Mouse (Mus musculus): ENCODE results near the gene Il13ra1. TPM values are rescaled to one million over a fixed set of nuclear protein-coding genes. Genes with fewer than 3 reads are reported as not detected.

Gene Il13ra1
- polyA plus RNA-seq, 1 experiment from 2014 or later: 7.9 TPM

GRCm38 (mm10) chrX:36115171-36115570 lies 3.3 kb downstream of the Il13ra1 start:
- WGBS: 82% methylated on average over 4 of the region's 4 CpGs
- no peak overlapping the region for H3K4me3 ChIP-seq (ENCODE audit: low read length)
- H3K9me3 ChIP-seq (ENCODE audit: control insufficient read depth, low read length): no peaks in the 10 kb centered on the region
- no peak for ATAC-seq
- no peak overlapping the region for H3K27ac ChIP-seq (ENCODE audit: low read depth, low read length)
- H3K4me1 ChIP-seq (ENCODE audit: control insufficient read depth, insufficient read depth, low read depth, low read length): no peaks in the 10 kb centered on the region
- no peak overlapping the region for H3K9ac ChIP-seq (ENCODE audit: low read depth, low read length)
- H3K4me2 ChIP-seq (ENCODE audit: low read length): no peak overlapping the region
- no peaks in the 10 kb centered on the region for H3K27me3 ChIP-seq (replicated peaks; ENCODE audit: control insufficient read depth, insufficient read depth, low read length)
- H3K36me3 ChIP-seq (ENCODE audit: control insufficient read depth, insufficient read depth, low read length): no peaks in the 10 kb centered on the region

DNA sequence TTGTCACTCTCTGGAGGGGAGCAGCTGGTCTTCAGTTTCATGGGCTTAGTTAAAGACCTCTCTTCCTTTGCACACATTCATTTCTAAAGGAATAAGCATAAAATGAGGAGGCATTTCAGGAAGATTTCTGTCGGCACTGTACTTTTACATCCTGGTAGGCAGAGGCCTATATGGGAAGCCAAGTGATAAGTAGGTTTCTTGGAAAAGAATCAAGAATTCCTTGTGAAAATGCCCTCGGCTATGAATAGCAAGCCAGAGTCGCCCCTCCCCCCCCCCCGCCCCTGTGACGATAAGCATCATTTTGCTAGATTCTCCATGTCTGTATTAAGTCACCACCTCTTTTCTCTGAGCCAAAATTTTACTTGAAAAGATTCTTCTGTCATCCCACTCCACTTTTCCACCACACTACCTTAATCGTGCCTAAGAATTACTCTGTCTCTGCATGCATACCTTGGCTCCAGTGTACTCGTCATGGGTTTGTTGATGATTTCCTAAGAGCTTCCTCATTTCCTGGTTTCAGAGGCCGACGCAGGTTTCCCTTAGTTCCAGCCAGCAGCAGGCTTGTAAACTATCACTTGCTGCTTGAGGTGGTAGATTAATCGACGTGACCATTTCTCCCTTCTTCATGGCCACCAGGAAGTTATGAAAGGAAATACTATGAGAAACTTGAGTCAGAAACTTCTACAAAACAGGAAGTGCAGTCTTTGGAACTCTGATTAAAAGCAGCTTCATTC lies 17.3 kb downstream of the Il13ra1 start:
- no peaks in the 10 kb centered on the region for H3K4me1 ChIP-seq (ENCODE audit: control insufficient read depth, insufficient read depth, low read depth, low read length)
- no peak overlapping the region for H3K9ac ChIP-seq (ENCODE audit: low read depth, low read length)
- no peak overlapping the region for H3K4me3 ChIP-seq (ENCODE audit: low read length)
- H3K27ac ChIP-seq (ENCODE audit: low read depth, low read length): no peak overlapping the region
- no peak for ATAC-seq
- H3K9me3 ChIP-seq (ENCODE audit: control insufficient read depth, low read length): no peaks in the 10 kb centered on the region
- no peak overlapping the region for H3K4me2 ChIP-seq (ENCODE audit: low read length)
- no peaks in the 10 kb centered on the region for H3K36me3 ChIP-seq (ENCODE audit: control insufficient read depth, insufficient read depth, low read length)
- 83% methylated on average over 10 of the region's 11 CpGs for WGBS
- no peaks in the 10 kb centered on the region for H3K27me3 ChIP-seq (replicated peaks; ENCODE audit: control insufficient read depth, insufficient read depth, low read length)

DNA sequence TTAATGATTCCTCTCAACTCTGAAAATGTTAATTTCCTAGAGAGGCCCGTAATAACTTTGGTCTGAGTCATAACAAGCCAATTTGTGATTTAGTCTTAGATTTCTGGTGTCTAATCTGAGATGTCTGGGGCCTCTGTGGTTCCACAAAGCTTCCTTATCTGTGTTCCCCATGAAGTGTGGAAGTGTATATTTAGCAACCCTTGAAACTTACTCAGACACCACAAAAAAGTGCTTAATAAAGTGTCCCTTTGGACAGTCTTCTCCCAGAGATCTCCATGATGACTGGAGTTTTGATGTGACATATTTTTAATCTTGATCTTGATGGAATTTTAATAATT lies 17.8 kb downstream of the Il13ra1 start:
- no peaks in the 10 kb centered on the region for H3K9me3 ChIP-seq (ENCODE audit: control insufficient read depth, low read length)
- no peak for ATAC-seq
- no peaks in the 10 kb centered on the region for H3K4me1 ChIP-seq (ENCODE audit: control insufficient read depth, insufficient read depth, low read depth, low read length)
- no peak overlapping the region for H3K9ac ChIP-seq (ENCODE audit: low read depth, low read length)
- H3K27ac ChIP-seq (ENCODE audit: low read depth, low read length): no peak overlapping the region
- WGBS: 86% methylated on average over 1 of the region's 1 CpGs
- no peaks in the 10 kb centered on the region for H3K36me3 ChIP-seq (ENCODE audit: control insufficient read depth, insufficient read depth, low read length)
- H3K4me3 ChIP-seq (ENCODE audit: low read length): no peak overlapping the region
- no peaks in the 10 kb centered on the region for H3K27me3 ChIP-seq (replicated peaks; ENCODE audit: control insufficient read depth, insufficient read depth, low read length)
- no peak overlapping the region for H3K4me2 ChIP-seq (ENCODE audit: low read length)

GRCm38 (mm10) chrX:36136346-36136745 lies 24.4 kb downstream of the Il13ra1 start:
- no peaks in the 10 kb centered on the region for H3K27me3 ChIP-seq (replicated peaks; ENCODE audit: control insufficient read depth, insufficient read depth, low read length)

DNA sequence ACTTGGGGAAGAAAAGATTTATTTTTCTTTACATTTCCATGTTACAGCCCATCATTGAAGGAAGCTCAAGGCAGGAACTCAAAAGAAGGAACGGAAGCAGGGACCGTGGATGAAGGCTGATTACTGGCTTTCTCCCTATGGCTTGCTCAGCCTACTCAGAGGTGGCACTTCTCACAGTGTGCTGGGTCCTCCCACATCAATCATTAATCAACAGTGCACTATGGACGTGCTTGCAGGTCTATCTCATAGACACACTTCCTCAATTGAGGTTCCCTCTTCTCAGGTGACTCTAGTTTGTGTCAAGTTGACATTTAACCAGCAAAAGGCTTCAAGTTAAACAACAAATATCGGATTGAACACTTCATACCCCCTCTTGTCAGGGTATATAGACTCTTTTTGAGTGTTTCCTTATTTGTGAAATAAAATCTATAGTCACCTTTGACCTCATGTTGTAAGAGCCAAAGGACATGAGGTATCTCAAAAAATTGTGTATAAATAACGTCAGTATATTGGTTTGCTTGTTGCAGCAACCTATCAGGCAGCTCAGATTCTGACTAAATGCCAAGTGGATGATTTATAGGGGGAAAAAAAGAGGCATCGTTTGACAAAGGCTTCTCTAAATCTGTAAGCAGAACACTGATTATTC lies 30.2 kb downstream of the Il13ra1 start:
- H3K9me3 ChIP-seq (ENCODE audit: control insufficient read depth, low read length): no peaks in the 10 kb centered on the region
- ATAC-seq: no peak
- no peak overlapping the region for H3K4me3 ChIP-seq (ENCODE audit: low read length)
- H3K27me3 ChIP-seq (replicated peaks; ENCODE audit: control insufficient read depth, insufficient read depth, low read length): no peaks in the 10 kb centered on the region
- H3K36me3 ChIP-seq (ENCODE audit: control insufficient read depth, insufficient read depth, low read length): no peaks in the 10 kb centered on the region
- H3K4me1 ChIP-seq (ENCODE audit: control insufficient read depth, insufficient read depth, low read depth, low read length): no peaks in the 10 kb centered on the region
- no peak overlapping the region for H3K27ac ChIP-seq (ENCODE audit: low read depth, low read length)
- no peak overlapping the region for H3K4me2 ChIP-seq (ENCODE audit: low read length)
- no peak overlapping the region for H3K9ac ChIP-seq (ENCODE audit: low read depth, low read length)
- WGBS: 72% methylated on average over 6 of the region's 6 CpGs

More at GRCm38 (mm10) chrX:36136346-36136745, 24.4 kb downstream of the Il13ra1 start:
- WGBS: 64% methylated on average over 1 of the region's 1 CpGs
- Histone ChIP-seq H3K9ac (ENCODE audit: low read depth, low read length) (no peak overlapping the region), H3K4me1 (ENCODE audit: control insufficient read depth, insufficient read depth, low read depth, low read length) (no peaks in the 10 kb centered on the region), H3K36me3 (ENCODE audit: control insufficient read depth, insufficient read depth, low read length) (no peaks in the 10 kb centered on the region), H3K4me2 (ENCODE audit: low read length) (no peak overlapping the region), H3K4me3 (ENCODE audit: low read length) (no peak overlapping the region), H3K27ac (ENCODE audit: low read depth, low read length) (no peak overlapping the region), H3K9me3 (ENCODE audit: control insufficient read depth, low read length) (no peaks in the 10 kb centered on the region)
- no peak for ATAC-seq

GRCm38 (mm10) chrX:36146746-36147145 lies 34.8 kb downstream of the Il13ra1 start:
- Histone ChIP-seq H3K27ac (ENCODE audit: low read depth, low read length) (no peak overlapping the region), H3K9me3 (ENCODE audit: control insufficient read depth, low read length) (no peaks in the 10 kb centered on the region), H3K4me2 (ENCODE audit: low read length) (no peak overlapping the region), H3K36me3 (ENCODE audit: control insufficient read depth, insufficient read depth, low read length) (no peaks in the 10 kb centered on the region), H3K4me3 (ENCODE audit: low read length) (no peak overlapping the region), H3K27me3 (replicated peaks; ENCODE audit: control insufficient read depth, insufficient read depth, low read length) (no peaks in the 10 kb centered on the region), H3K4me1 (ENCODE audit: control insufficient read depth, insufficient read depth, low read depth, low read length) (no peaks in the 10 kb centered on the region), H3K9ac (ENCODE audit: low read depth, low read length) (no peak overlapping the region)
- no peak for ATAC-seq
- 75% methylated on average over 4 of the region's 4 CpGs for WGBS

GRCm38 (mm10) chrX:36150100-36150499 lies 38.2 kb downstream of the Il13ra1 start:
- ATAC-seq: no peak
- H3K4me1 ChIP-seq (ENCODE audit: control insufficient read depth, insufficient read depth, low read depth, low read length): no peaks in the 10 kb centered on the region
- H3K36me3 ChIP-seq (ENCODE audit: control insufficient read depth, insufficient read depth, low read length): no peaks in the 10 kb centered on the region
- no peak overlapping the region for H3K9ac ChIP-seq (ENCODE audit: low read depth, low read length)
- no peak overlapping the region for H3K27ac ChIP-seq (ENCODE audit: low read depth, low read length)
- no peak overlapping the region for H3K4me2 ChIP-seq (ENCODE audit: low read length)
- no peak overlapping the region for H3K4me3 ChIP-seq (ENCODE audit: low read length)
- H3K9me3 ChIP-seq (ENCODE audit: control insufficient read depth, low read length): no peaks in the 10 kb centered on the region
- H3K27me3 ChIP-seq (replicated peaks; ENCODE audit: control insufficient read depth, insufficient read depth, low read length): no peaks in the 10 kb centered on the region

DNA sequence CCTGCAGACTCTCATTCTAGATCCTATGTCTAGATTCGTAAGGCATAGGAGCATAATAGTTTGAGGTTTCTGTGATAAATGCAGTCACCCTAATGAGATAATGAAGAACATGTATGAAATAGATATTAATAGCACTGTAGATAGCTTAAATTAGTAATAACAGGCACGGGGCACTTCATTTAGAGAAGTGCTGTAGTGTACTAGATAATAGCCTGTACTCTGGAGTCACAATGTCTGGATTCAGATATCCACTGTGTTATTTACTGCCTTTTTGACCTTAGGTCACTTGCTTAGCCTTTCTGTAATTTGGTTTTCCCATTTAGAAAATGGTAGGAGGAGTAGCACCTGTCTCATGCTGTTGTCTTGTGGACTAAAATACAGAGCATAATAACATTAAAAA lies 44.8 kb downstream of the Il13ra1 start:
- H3K27me3 ChIP-seq (replicated peaks; ENCODE audit: control insufficient read depth, insufficient read depth, low read length): no peaks in the 10 kb centered on the region
- H3K4me2 ChIP-seq (ENCODE audit: low read length): no peak overlapping the region
- 79% methylated on average over 2 of the region's 2 CpGs for WGBS
- no peak for ATAC-seq
- H3K36me3 ChIP-seq (ENCODE audit: control insufficient read depth, insufficient read depth, low read length): no peaks in the 10 kb centered on the region
- no peak overlapping the region for H3K4me3 ChIP-seq (ENCODE audit: low read length)
- H3K4me1 ChIP-seq (ENCODE audit: control insufficient read depth, insufficient read depth, low read depth, low read length): no peaks in the 10 kb centered on the region
- no peaks in the 10 kb centered on the region for H3K9me3 ChIP-seq (ENCODE audit: control insufficient read depth, low read length)
- no peak overlapping the region for H3K9ac ChIP-seq (ENCODE audit: low read depth, low read length)
- H3K27ac ChIP-seq (ENCODE audit: low read depth, low read length): no peak overlapping the region

- H3K36me3 ChIP-seq (ENCODE audit: control insufficient read depth, insufficient read depth, low read length): no peaks in the 10 kb centered on the region
- H3K4me2 ChIP-seq (ENCODE audit: low read length): no peak overlapping the region
- no peak overlapping the region for H3K4me3 ChIP-seq (ENCODE audit: low read length)
- no peak for ATAC-seq
- H3K9me3 ChIP-seq (ENCODE audit: control insufficient read depth, low read length): no peaks in the 10 kb centered on the region
- H3K27ac ChIP-seq (ENCODE audit: low read depth, low read length): no peak overlapping the region
- 38% methylated on average over 4 of the region's 4 CpGs for WGBS
- no peak overlapping the region for H3K9ac ChIP-seq (ENCODE audit: low read depth, low read length)
- no peaks in the 10 kb centered on the region for H3K4me1 ChIP-seq (ENCODE audit: control insufficient read depth, insufficient read depth, low read depth, low read length)
- H3K27me3 ChIP-seq (replicated peaks; ENCODE audit: control insufficient read depth, insufficient read depth, low read length): no peaks in the 10 kb centered on the region
These were observed 49.7 kb downstream of the Il13ra1 start for GRCm38 (mm10) chrX:36161567-36161966.
